Mouse (Mus musculus): Measurements from ENCODE around the gene Rbfox2.

Rbfox2 gene

DNA sequence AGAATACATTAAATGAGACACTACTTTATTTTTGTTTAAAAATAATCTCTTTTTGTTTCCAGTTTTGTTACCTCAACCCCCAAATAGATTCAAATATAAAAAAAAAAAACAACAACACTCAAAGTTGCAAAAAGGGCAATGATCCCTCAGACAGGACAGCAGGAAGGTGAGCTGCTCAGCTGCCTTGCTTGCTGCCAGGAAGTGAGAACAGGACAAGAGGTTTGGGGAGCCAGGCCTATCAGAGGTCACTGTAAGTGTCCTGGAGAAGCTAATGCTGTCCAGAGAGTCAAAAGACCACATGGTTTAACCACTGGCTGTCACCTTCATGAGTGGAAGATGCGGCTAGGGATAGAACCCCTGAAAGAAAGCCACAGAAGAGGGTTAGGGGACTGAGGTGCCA, 161.8 kb downstream of the Rbfox2 start:
- DNase-seq (ENCODE audit: low spot score in 2 of 2): no peak

DNA sequence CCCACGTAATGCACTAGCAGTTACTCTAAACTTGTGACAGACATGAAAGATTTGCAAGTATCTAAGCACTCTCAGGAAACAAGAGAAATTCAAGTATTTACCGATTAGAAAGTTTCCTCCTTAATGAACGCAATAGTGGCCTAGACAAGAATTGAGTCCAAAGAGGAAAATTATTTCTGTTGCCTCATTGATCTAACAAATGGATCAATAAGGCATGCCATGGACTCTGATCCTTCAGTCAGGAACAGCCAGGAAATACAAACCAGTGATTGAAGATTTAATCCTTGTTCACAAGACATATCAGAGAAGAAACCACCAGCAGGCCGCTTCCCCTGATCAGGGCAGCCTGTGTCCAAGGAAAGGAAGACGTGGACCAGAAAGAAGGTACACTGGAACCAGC, 164.0 kb downstream of the Rbfox2 start:
- DNase-seq (ENCODE audit: low spot score in 2 of 2): no peak

DNA sequence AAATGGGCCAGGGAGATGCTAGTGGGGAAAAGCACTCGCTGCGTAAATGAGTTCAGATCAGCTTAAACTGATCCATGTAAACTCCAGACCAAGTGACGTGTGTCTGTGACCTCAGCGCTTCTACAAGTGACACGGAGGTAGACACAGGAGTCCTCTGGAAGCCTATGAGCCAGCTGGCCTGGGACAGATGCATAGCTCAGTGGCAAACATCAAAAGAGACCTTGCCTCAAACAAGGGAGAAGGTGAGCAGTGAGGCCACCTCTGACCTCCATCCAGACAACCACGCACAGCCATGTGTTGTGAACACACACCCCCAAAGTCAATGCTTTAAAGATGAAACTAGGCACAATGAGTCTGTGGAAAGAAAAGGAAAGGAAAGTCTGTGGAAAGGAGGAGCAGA, 164.5 kb downstream of the Rbfox2 start:
- no peak for DNase-seq (ENCODE audit: low spot score in 2 of 2)

DNA sequence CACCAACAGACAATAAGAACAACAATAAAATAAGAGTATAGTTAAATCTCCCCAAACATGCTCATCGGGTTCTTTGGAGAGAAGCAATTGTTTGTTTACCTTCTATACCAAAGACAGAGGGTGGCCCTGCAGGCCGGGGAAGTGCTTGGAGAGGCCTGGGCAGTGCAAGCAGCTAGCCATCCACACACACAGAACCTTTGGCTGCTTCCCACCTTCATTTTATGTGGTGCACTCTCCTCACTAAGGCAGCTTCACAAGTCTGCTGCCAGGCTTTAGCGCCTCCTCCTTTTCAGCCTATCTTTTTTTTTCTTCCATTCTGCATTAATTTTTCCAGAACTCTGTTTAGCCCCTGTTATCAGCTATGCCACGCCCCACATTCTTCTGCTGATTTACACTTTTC, 165.1 kb downstream of the Rbfox2 start:
- no peak for DNase-seq (ENCODE audit: low spot score in 2 of 2)

DNA sequence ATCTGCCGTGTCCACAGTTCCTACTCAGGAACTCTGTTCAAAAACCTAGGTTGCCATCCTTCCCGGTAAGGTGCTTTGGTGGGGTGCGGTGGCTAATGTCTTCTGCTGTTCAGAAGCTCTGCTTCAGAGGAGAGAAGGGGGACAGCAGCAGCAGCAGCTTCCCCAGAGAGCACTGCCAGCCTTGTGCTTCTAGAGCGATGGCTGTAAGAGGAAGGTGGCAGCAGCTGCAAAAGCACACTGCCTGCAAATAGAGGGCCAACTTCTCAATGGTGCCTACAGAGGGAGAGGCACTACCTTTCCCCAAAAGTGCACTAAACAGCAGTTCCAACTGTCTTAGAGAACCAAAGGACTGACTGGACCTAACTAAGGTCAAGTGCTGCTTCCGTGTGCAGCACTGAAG, 168.5 kb downstream of the Rbfox2 start:
- DNase-seq (ENCODE audit: low spot score in 2 of 2): no peak

DNA sequence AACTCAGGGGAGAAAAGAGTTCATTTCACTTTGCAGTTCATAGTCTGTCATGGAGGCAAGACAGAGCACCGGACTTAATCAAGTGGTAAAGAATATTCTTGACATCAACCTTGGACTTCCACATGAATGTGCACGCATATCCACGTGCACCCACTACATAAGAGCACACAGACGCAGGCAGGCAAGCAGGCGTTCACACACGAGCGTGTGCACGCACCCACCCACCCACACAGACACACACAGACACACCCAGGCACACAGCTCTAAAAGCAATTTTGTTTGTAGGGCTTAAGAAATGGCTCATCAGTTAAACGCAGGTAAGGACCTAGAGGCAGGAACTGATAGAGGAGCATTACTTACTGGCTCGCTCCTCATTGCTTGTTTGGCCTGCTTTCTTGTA, 172.3 kb downstream of the Rbfox2 start:
- DNase-seq (ENCODE audit: low spot score in 2 of 2): no peak

DNA sequence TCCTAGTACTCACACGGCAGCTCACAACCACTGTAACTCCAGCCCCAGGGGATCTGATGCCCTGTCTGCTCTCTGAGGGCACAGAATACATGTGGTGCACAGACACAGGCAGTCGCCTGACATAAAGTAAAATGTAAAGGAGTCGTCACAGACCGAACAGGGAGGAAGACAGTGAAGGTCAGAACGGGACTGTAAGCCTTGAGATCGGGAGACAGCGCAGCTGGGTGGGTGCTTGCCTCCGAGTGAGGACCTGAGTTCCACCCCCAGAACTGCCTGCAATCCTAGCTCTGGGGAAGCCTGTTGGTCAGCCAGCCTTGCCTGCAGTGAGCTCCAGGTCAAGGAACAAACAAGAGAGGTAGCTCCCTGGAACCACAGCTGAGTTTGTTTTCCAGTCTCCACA, 177.7 kb downstream of the Rbfox2 start:
- no peak for DNase-seq (ENCODE audit: low spot score in 2 of 2)

DNA sequence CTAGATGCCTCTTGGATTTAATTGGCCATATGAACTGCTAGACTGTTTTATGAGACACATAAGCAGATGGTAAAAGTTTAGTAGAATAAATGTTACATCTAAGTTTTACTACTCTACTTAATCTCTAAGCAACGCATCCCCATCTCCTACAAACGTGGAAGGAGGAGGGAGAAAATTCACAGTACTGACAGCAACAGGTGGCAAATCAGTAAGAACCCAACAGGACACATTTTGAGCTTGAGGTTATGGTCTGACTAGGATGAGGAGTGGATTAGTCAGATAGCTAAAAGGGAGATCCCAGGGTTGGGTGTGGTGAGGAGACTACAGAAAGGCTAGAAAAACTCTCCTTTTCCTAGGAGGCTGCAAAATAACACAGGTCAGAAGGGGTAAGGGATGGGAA, 179.1 kb downstream of the Rbfox2 start:
- no peak for DNase-seq (ENCODE audit: low spot score in 2 of 2)

DNA sequence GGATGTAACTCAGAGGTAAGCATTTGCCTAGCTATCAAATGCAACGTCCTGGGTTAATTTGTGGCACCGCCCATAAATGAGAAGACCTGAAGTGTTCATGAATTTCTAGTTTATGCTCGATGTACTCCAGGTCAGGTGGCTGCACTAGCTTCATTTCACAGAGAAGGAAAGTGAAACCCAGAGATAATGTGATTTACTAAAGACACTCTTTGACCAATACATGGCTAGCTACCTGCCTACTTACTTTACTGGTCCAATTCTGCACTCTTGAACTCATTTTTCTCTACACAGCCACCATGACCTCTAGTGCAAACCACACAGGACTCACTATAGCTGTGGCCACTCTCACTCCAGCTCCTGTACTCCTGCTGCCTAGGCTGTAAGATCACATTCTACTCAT, 180.1 kb downstream of the Rbfox2 start:
- DNase-seq (ENCODE audit: low spot score in 2 of 2): no peak

DNA sequence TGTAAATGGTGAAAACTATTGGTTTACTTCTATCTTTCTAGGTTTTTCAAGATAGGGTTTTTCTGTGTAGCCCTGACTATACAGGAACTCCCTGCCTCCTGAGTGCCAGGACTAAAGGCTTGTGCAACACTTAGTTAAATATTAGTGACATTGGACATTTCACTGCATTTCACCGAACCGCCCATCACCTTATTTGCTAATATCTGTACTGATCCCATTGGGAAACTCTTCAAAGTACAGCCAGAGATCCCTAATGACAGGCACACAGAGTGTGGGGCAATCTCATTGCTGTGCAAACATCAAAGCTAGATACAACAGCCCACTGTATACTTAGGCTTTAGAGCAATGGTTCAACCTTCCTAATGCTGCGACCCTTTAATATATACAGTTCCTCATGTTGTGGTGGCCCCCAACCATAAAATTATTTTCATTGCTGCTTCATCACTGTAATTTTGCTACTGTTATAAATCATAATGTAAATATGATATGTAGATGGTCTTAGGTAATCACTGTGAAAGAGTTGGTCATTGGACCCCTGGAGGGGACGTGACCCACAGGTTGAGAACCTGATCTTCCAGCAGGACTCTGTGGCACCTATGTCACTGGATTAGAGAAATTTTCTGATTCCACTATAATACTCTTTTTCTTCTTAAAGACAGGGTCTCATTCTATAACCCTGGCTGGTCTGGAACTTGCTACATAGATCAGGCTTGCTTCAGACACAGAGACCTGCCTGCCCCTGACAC, 182.3 kb downstream of the Rbfox2 start:
- DNase-seq (ENCODE audit: low spot score in 2 of 2): no peak

DNA sequence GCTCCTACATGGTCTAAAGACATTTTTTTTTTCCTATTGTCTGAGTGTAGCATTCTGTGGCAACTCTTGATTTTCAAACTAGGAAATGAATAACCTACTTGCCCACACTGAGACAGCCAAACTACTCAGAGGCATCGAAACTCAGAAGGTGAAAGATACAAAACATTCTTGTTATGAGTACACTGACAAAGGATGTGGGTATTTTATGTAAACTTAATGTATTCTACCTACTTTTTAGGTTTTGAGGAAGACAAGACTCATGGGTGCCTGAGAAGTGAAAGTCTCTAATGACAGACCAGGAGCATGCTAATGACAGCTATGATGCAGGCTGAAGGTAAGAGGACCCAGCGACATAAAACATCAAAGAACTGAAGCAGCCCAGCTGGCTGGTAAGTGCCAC, 184.0 kb downstream of the Rbfox2 start:
- DNase-seq (ENCODE audit: low spot score in 2 of 2): no peak

DNA sequence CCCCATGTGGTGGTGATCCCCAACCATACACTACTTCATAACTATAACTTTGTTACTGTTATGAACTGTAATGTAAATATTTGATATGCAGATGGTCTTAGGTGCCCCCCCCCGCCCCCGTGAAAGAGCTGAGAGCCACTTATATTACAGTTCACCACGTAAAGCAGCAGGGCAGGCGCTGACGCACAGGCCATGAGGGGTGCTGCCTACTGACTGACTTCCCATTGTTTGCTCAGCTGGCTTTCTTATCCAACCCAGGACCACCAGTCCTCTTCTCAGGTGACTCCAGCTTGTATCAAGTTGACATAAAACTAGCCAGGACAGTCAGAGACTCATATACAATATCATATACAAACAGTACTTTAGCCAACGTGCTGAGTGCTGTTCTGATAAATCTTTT, 184.6 kb downstream of the Rbfox2 start:
- no peak for DNase-seq (ENCODE audit: low spot score in 2 of 2)

DNA sequence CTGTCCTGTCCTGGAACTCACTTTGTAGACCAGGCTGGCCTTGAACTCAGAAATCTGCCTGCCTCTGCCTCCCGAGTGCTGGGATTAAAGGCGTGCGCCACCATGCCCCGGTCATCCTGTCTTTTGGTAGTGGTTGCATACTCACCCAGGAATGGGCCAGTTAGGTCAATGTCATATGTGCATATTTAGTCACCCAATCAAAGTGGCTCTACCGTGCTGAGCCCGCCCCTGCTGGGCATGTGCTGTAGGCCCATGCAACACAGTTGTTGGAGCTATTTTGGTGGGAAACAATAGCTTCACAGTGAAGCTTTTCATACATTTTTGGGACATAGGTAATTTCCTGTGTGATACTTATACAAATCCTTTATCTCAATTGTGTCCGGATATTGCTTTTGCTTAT, 187.1 kb downstream of the Rbfox2 start:
- no peak for DNase-seq (ENCODE audit: low spot score in 2 of 2)

DNA sequence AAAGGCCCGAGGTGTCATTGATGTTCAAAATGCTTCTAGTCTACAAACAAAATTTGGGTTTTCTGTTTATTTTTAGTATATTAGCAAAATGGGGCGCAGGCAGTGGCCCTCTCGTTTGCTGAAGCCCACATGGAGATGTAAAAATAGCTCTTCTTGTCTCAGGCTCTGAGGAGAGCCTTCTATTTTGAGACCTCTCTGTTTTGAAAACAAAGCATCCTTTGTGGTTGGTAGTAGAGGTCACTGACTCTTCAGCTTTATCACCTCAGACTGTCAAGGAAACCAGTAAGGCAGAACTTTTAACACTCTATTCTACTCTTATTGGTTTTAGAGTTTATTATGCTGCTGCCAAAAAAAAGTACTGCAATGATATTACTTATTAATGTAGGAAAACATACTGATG, 189.6 kb downstream of the Rbfox2 start:
- no peak for DNase-seq (ENCODE audit: low spot score in 2 of 2)

DNA sequence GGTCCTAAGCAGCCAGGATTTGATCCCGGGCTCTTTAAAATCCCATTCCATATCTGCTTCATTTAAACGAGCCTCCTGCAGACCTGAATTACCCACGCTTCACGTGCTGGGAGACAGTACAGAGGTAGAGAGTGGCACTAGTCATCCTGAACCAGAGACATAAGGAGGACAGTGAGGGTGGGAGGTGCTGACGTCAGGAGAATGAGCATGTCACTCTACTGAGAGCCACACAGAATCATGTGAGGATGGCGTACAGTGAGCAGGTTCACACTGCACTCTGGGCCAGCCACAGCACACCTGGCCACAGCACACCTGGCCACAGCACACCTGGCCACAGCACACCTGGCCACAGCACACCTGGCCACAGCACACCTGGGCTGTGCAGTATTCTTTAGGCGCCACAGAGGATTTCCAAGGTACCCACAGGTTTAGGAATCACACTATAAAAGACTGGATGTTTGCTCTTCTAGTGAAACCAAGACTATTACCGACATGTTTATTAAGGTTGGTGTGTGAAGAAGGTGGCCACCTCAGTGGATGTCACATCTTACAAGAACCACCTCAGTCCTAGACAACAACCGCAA, 190.6 kb downstream of the Rbfox2 start:
- no peak for DNase-seq (ENCODE audit: low spot score in 2 of 2)

DNA sequence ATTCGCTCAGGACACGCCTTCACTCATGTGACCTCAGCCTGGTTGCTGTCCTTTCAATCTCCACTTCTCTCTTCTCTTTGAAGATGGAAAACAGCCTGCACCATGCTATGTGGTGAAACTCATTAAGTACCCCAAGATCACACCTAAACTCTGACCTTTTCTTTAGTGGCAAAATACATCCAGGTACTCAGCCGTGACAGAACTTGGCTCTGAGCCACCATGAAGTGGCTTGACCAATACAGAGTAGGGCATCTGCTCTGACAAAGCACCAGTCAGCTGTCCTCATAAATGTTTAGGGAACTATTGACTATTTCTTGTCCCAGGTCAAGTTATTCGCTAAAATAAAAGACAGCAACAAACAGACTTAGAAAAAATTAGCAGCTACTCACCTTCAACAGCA, 191.3 kb downstream of the Rbfox2 start:
- no peak for DNase-seq (ENCODE audit: low spot score in 2 of 2)

DNA sequence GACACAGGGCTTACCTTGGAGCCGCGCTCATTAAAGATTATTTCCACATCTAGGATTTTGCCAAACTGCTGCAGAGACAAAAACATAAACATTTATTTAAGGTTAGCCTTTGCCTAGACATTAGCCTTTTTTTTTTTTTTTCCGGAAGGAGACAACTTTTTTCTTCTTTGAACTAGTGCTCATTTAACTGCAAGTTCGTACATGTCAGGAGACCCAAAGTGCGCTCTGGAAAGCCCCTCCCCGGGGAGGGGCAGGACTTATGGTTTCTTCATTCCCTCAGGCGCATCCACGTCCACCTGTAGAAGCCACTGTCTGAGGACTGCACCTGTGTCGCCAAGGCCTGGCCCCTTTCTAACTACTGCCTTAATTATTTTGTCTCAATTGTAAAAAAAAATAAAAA, 193.2 kb downstream of the Rbfox2 start:
- DNase-seq (ENCODE audit: low spot score in 2 of 2): no peak

DNA sequence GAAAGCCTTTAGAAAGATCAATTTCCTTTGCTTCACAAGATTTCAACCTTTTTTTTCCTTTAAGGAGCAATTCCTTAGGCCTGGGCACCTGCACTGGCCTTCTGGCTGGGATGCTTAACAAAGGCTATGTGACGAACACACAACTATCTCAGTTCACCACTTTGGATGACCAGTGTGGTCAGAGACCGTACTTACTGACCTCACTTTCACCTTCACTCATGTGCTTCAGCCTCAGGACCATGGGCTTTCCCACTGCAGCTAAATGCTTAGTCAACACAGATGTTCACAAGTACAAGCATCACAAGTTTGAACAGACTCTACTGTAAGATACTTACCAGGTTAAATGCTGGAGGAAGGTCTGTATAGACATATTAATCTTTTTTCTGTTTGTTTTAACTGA, 194.4 kb downstream of the Rbfox2 start:
- DNase-seq (ENCODE audit: low spot score in 2 of 2): no peak

DNA sequence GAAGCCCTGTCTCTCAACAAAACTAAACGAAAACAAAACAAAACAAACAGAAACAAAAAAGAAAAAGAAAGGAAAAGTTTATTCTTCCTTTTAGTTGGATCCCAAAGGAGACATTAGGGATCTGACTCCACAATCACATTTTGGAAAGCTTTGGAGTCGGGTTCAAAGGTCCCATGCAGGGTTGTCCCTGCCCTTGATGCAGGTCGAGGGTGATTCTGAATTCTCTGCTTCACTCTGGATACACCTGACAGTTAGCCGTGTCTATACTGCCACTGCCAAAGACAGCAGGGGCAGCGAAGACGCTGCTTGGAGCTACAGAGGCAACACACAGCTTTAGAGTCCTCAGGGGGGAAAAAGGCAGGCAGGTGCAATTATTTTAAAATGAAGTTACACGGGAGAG, 194.9 kb downstream of the Rbfox2 start:
- DNase-seq (ENCODE audit: low spot score in 2 of 2): no peak

DNA sequence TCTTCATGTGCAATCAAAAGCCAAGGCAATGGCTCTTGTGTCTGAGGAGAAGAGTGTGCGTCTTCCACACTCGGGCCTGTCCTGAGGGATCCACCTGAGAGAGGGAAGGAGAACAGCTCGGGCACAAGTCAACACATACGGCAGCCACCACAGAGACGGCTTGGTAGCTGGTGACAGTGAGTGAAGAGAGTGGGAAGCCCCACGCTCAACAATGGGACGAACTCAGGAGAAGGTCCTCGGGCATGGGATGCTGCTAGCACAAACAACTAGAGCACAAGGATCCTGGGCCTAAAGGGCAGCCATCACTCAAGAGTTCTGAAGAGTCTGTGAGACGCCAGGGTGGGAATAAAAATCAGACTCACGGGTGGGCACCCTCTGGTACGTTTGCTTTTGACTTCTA, 196.4 kb downstream of the Rbfox2 start:
- no peak for DNase-seq (ENCODE audit: low spot score in 2 of 2)

DNA sequence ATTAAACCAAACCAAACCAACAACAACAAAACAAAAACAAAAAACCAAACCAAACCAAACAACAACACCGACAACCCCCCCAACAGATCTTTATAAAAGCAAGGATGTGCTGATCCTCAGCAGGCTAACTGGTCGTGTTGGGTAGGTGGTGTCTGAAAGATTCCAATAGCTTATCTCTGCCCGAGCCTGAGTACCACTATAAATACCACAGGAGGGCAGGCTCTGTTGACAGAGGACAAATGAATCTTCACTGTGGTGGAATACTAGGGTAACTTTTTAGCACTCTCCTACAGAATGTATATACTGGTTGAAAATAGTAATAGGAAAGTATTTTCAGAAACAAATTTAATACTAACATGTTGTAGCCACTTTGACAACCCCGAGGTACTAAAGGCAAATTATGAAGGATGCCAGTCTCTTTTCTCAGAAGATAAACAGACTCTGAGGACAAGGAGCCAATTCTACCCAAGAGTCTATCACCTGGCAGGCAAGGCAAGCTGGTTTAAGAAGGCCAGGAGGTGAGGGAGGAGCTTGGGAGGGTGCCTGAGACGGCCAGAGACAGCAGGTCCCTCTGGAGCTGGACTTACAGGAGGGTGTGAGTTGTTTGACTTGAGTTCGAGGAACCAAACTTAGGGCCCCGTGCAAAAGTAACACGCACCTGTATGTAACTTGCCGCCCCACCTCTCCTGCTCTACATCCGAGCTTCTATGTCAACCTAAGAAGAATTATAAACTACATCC, 199.5 kb downstream of the Rbfox2 start:
- no peak for DNase-seq (ENCODE audit: low spot score in 2 of 2)

DNA sequence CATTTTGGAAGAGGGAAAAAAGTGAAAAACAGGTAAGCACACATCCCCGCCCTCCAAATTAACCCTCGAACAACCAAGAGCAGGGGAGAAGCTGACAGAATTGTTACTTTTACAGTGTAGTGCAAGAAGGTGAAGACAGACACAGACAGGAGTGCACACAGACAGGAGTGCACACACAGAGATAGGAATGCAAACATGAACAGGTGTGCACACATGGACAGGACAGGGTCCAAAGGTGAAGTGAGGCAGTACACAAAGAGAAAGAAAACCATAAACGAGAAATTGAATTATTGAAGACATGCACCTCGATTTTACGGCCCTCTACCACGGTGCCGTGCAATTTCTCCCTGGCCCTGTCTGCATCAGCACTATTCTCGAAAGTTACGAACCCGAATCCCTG, 201.5 kb downstream of the Rbfox2 start:
- DNase-seq (ENCODE audit: low spot score in 2 of 2): no peak
